Mouse (Mus musculus) left cerebral cortex, adult 6 months (tissue): Measurements from ENCODE around the gene Prss45. TPM values are rescaled to one million over a fixed set of nuclear protein-coding genes. Genes with fewer than 3 reads are reported as not detected.

ENCODE experiments used
- long read RNA-seq, 2 experiments: library from polyadenylated mRNA; unstranded; transcript quantifications; one replicate each; pipeline ENCODE4 v2.0.0; 2019 to 2020
- polyA plus RNA-seq: library from polyadenylated mRNA; unstranded; fragments of <200 nt; fragmentation: Nextera tagmentation; gene quantifications from 2 replicates; pipeline ENCODE4 v1.2.3, GENCODE M21; 2021

Prss45 gene
- polyA plus RNA-seq, result 1.0 and 1.2 TPM in 2 replicates
- long read RNA-seq, experiment 1, partial matches to known transcripts, result 0 of 2 reads
- long read RNA-seq, experiment 1, other reads (novel, unspliced or antisense), result 2 of 2 reads
- long read RNA-seq, experiment 2, partial matches to known transcripts, result 0 of 1 reads
- long read RNA-seq, experiment 2, other reads (novel, unspliced or antisense), result 1 of 1 reads

DNA sequence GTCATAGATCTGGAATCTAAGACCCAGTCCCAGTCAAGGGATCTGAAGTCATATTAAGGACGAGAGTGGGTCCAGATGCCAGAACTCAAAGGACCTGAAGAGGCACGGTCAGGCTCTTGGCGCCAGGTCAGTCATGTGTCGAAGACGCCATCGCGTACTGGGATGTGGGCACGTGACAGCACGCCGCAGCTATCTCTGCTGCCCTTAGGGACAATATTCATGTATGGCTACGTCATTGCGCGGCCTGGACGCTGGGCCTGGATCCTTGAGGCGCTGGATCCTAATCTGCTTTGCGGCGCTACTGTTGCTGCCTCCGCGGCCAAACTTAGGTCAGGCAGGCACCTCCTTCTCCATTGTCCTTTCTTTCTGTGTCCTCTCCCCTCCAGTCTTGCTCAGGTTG lies at the start of gene Prss45:
Gene Prss45 (plus strand): TSS at position 178 of the 400 bp plus-strand sequence.

DNA sequence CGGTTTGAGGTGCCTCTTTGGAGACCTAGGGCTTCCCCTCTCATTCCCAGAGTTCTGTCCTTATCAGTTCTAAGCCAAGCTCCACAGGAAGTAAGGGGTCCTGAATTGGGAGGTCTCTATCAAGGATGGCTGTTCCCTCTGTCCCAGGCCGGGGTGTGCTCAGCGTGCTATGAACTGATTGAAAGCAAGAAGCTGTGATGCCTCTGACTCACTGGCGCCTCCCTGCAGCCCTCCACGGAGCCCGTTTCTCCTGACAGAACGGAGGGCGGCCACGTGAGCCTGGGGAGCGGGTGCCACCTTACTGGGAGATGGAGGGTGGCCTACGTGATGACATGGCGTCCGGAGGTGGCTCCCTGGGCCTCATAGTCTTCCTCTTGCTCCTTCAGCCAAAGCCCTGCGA lies 36.5 kb upstream of the Prss45 start, which contains the start of gene Prss42:
Gene Prss42 (plus strand): TSS at position 301 of the 400 bp plus-strand sequence.

DNA sequence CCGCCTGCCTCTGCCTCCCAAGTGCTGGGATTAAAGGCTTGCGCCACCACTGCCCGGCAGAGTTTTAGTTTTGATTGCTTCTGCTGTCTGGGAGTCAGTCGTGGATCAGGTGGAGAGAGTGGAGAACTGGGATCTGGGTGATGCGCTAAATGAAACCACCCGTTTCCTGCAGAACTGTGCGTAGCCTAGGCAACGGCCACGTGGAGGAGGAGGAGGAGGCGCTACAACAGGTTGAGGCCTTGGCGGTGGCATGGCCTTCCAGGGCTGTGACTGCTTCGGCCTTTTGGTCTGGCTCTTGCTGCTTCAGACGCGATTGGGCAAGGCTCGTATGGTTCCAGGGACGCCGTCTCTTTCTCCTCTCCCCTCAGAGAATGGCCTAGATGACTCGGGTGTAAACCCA lies 20.6 kb upstream of the Prss45 start, which contains the start of gene Prss44:
Gene Prss44 (plus strand): TSS at position 206 of the 400 bp plus-strand sequence.

DNA sequence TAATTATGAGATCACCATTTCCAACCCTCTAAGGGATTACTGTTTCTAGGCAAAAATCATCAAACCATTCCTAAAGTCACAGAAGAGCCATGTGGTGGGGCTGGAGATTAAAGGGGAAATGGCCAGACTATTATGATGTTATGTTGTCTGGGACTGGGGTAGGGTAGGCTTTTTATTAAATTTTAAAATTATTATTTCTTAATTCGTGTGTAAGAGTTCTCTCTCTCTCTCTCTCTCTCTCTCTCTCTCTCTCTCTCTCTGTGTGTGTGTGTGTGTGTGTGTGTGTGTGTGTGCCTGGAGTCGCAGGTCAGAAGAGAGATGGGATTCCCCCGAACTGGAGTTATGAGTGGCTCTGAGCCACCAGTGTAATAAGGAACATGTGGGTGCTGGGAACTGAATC lies 8.0 kb upstream of the Prss45 start, which contains the start of gene Prss43:
Gene Prss43 (plus strand): TSS at position 301 of the 400 bp plus-strand sequence.

DNA sequence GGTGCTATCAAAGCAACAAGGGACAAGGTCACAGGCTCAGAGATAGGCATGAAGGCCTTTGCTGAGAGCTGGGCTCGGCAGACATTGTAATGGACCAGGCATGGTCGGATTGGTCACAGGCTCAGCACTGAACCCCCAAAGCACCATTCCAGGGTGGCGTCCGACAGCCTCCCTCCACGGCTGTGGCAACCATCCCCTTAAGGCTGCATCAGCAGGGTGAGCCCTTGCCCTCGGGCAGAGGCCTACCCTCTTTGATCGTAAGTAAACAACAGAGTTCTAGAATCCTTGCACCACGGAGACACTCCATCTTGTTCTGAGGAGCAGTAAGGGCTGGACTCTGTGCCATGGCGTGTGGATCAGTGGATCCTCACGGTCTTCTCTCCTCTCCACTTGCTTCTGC lies 9.8 kb downstream of the Prss45 start, which contains the start of gene Prss46:
Gene Prss46 (plus strand): TSS at position 301 of the 400 bp plus-strand sequence.

DNA sequence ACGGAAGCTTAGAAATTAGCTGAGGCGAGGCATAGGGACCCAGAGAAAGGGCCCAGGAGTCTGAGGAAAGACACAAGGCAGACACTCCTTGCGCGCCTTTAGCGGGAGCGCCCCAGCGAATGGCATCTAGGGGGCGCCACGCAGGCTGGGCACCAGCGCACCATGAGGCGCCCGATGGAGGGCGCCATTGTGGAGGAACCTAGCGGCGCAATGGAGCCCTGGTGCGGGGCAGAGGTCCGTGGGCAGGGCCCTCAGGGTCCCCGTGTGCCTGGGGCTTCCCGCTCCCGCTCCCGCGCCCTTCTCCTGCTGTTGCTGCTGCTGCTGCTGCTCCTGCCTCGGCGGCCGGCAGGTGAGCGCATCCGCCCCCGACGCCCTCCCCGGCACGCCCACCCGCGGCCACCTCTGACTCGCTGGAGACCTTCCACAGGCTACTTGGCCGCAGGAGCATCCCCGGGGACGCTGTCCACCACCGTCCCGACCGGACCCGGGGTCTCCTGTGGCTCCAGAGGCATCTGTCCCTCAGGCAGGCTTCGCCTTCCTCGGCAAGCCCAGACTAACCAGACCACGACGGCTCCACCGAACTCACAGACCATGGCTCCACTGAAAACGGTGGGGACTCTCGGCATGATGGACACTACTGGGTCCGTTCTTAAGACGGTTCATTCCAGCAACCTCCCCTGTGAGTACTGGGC lies 23.5 kb downstream of the Prss45 start, which contains the start of gene Prss50:
Gene Prss50 (plus strand): TSS at position 187 of the 692 bp plus-strand sequence.

GRCm38 (mm10) chr9:110879191-110879920 lies 45.0 kb downstream of the Prss45 start, which contains the start of gene Als2cl:
Als2cl (plus strand) TSS chr9:110879870.

DNA sequence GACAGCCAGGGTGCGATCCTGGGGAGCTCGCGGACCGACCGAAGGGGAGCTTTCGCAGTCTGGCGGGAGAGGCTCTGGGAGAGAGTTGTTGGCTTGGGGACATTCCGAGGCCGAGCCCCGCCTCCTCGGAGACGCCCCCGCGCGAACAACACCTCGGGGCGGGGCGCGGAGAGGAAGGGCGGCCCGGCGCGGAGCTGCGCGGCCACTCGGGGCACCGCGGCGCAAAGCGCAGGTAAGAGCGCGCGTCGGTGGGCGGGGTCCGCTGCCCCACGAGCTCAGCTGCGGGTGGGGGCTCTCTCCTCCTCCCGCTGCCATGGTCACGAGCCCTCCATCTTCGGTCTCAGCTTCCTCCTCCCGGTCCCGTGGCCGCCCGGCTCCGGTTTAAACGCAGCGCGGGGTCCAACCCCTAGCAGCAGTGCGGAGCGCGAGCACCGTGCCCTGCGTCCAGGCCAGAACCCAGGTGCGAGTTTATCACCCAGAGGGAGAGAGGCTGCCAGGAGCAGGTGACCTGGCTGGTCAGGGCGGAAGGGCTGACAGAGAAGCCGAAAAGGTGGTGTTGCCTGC lies 45.7 kb downstream of the Prss45 start, which contains the start of gene Tmie:
Gene Tmie (minus strand): TSS at position 116 of the 564 bp plus-strand sequence.

Other genes with a start within 250 kb of the Prss45 start
- 2.5 and 3.3 TPM in 2 replicates for gene Nradd, start 210.1 kb upstream of the Prss45 start, polyA plus RNA-seq
- 0.46 and 0.58 TPM in 2 replicates for gene Nbeal2, start 180.4 kb upstream of the Prss45 start, polyA plus RNA-seq
- 120 and 126 TPM in 2 replicates for gene Ccdc12, start 178.1 kb upstream of the Prss45 start, polyA plus RNA-seq
- gene Myl3, start 92.7 kb upstream of the Prss45 start, polyA plus RNA-seq, result not detected in 2 replicates
- gene Pth1r, start 87.4 kb upstream of the Prss45 start, polyA plus RNA-seq, result 3.3 and 3.7 TPM in 2 replicates
- not detected in 2 replicates for gene Prss42, start 36.4 kb upstream of the Prss45 start, polyA plus RNA-seq
- not detected in 2 replicates for gene Prss44, start 20.6 kb upstream of the Prss45 start, polyA plus RNA-seq
- 0.13 and 0.20 TPM in 2 replicates for gene Prss43, start 7.9 kb upstream of the Prss45 start, polyA plus RNA-seq
- gene Prss46, start 9.9 kb downstream of the Prss45 start, polyA plus RNA-seq, result not detected in 2 replicates
- 2.4 and 2.7 TPM in 2 replicates for gene Prss50, start 23.4 kb downstream of the Prss45 start, polyA plus RNA-seq
- gene Als2cl, start 45.3 kb downstream of the Prss45 start, polyA plus RNA-seq, result 0.95 and 1.1 TPM in 2 replicates
- 2.3 and 2.6 TPM in 2 replicates for gene Tmie, start 45.5 kb downstream of the Prss45 start, polyA plus RNA-seq
- not detected in 2 replicates for gene Fam240a, start 82.3 kb downstream of the Prss45 start, polyA plus RNA-seq
- 0.61 and 0.94 TPM in 2 replicates for gene Tdgf1, start 111.6 kb downstream of the Prss45 start, polyA plus RNA-seq
- 1.2 and 2.2 TPM in 2 replicates for gene Lrrc2, start 117.0 kb downstream of the Prss45 start, polyA plus RNA-seq
- 0.15 TPM in 1 of 2 replicates, not detected in the other for gene Rtp3, start 156.0 kb downstream of the Prss45 start, polyA plus RNA-seq
- gene Ltf, start 184.7 kb downstream of the Prss45 start, polyA plus RNA-seq, result not detected in 2 replicates
- gene Ccrl2, start 222.9 kb downstream of the Prss45 start, polyA plus RNA-seq, result 1.1 and 1.2 TPM in 2 replicates